Mouse (Mus musculus) CH12.LX (cell line): ENCODE results near the gene Aebp1. TPM values are rescaled to one million over a fixed set of nuclear protein-coding genes. Genes with fewer than 3 reads are reported as not detected.

Source experiments
- DNase-seq: peaks from one replicate; pipeline ENCODE4 v3.0.0-alpha.2; 2013; ENCODE audit errors: extremely low read depth
- H3K27ac ChIP-seq: 2 replicates; pipeline ENCODE4 v1.5.1; 2012; ENCODE audit warnings: low read depth, mild to moderate bottlenecking, control low read depth, moderate library complexity; ENCODE audit not compliant: insufficient read depth
- H3K27me3 ChIP-seq: replicated peaks from 2 replicates; pipeline ENCODE3; 2012; ENCODE audit warnings: inconsistent platforms
- H3K36me3 ChIP-seq, 2 experiments: replicated peaks in 1 of 2; 2 replicates each; pipeline versions ENCODE3 to v1.6.1; 2012; ENCODE audit warnings: inconsistent platforms in 1 of 2, low read length in 1 of 2, mild to moderate bottlenecking in 1 of 2, mixed read lengths in 1 of 2, moderate library complexity in 1 of 2; ENCODE audit not compliant: control insufficient read depth in 1 of 2, insufficient read depth in 1 of 2
- H3K4me1 ChIP-seq, 2 experiments: 2 replicates each; pipeline ENCODE4 v1.6.1; 2012; ENCODE audit warnings: inconsistent platforms in 1 of 2, moderate library complexity in 1 of 2; ENCODE audit not compliant: insufficient read depth in 2 of 2, control insufficient read depth in 1 of 2
- H3K4me2 ChIP-seq: 2 replicates; pipeline ENCODE4 v1.6.1; 2012; ENCODE audit warnings: low read depth, mild to moderate bottlenecking, control low read depth; ENCODE audit not compliant: poor library complexity, insufficient read depth, severe bottlenecking
- H3K4me3 ChIP-seq, 3 experiments: fragments of 150-350 bp in 1 of 3; sonication (generic) in 1 of 3; replicated peaks in 1 of 3; 2 replicates each; pipeline versions ENCODE3 to v1.5.1; 2011 to 2012; ENCODE audit warnings: low read depth in 2 of 3, low read length in 2 of 3, mild to moderate bottlenecking in 2 of 3, moderate library complexity in 2 of 3, control low read depth in 1 of 3, improper control_type of control experiment in 1 of 3, inconsistent platforms in 1 of 3, mixed read lengths in 1 of 3; ENCODE audit not compliant: poor library complexity in 1 of 3
- H3K79me2 ChIP-seq: replicated peaks from 2 replicates; pipeline ENCODE4 v1.6.1; 2012; ENCODE audit warnings: mild to moderate bottlenecking, moderate library complexity; ENCODE audit not compliant: control insufficient read depth, poor library complexity, insufficient read depth, severe bottlenecking; ENCODE audit errors: extremely low read depth
- H3K9ac ChIP-seq: 2 replicates; pipeline ENCODE4 v1.6.1; 2012; ENCODE audit warnings: low read depth, mild to moderate bottlenecking, control low read depth, moderate library complexity; ENCODE audit not compliant: insufficient read depth
- H3K9me3 ChIP-seq: replicated peaks from 2 replicates; pipeline ENCODE3; 2012; ENCODE audit warnings: low read length, inconsistent platforms, mixed read lengths
- CTCF ChIP-seq, 2 experiments: IDR thresholded peaks in 1 of 2; conservative IDR thresholded peaks in 1 of 2; 2 replicates each; pipeline ENCODE4 v1.5.1; 2011 to 2012; ENCODE audit warnings: low read depth in 2 of 2, low read length in 2 of 2, improper control_type of control experiment in 1 of 2, inconsistent platforms in 1 of 2, mild to moderate bottlenecking in 1 of 2, moderate library complexity in 1 of 2
- GABPA ChIP-seq: IDR thresholded peaks from 2 replicates; pipeline ENCODE4 v1.6.1; 2012; ENCODE audit warnings: low read depth, low read length, improper control_type of control experiment, inconsistent platforms; ENCODE audit not compliant: insufficient replicate concordance
- HCFC1 ChIP-seq: IDR thresholded peaks from 2 replicates; pipeline ENCODE4 v1.6.1; 2012; ENCODE audit warnings: low read depth, mild to moderate bottlenecking, inconsistent platforms, low read length, improper control_type of control experiment
- JUN ChIP-seq: IDR thresholded peaks from 2 replicates; pipeline ENCODE4 v1.6.1; 2011; ENCODE audit warnings: low read depth, mild to moderate bottlenecking, low read length, improper control_type of control experiment, moderate library complexity; ENCODE audit not compliant: insufficient read depth
- MAFK ChIP-seq: IDR thresholded peaks from 2 replicates; pipeline ENCODE4 v1.6.1; 2011; ENCODE audit warnings: low read length, improper control_type of control experiment; ENCODE audit not compliant: insufficient replicate concordance
- MAZ ChIP-seq: IDR thresholded peaks from 2 replicates; pipeline ENCODE4 v1.6.1; 2012; ENCODE audit warnings: low read depth, mild to moderate bottlenecking, inconsistent platforms, low read length, improper control_type of control experiment, moderate library complexity
- MXI1 ChIP-seq: IDR thresholded peaks from 2 replicates; pipeline ENCODE4 v1.6.1; 2011; ENCODE audit warnings: mild to moderate bottlenecking, low read depth, low read length, improper control_type of control experiment
- RAD21 ChIP-seq: IDR thresholded peaks from 2 replicates; pipeline ENCODE4 v1.6.1; 2011; ENCODE audit warnings: low read depth, mild to moderate bottlenecking, low read length, improper control_type of control experiment, moderate library complexity
- SMC3 ChIP-seq: IDR thresholded peaks from 2 replicates; pipeline ENCODE4 v1.6.1; 2011; ENCODE audit warnings: low read depth, low read length, improper control_type of control experiment
- UBTF ChIP-seq: IDR thresholded peaks from 2 replicates; pipeline ENCODE4 v1.6.1; 2012; ENCODE audit warnings: low read depth, mild to moderate bottlenecking, inconsistent platforms, low read length, improper control_type of control experiment, moderate library complexity
- ZC3H11A ChIP-seq: IDR thresholded peaks from 2 replicates; pipeline ENCODE4 v1.6.1; 2012; ENCODE audit warnings: low read depth, mild to moderate bottlenecking, inconsistent platforms, low read length, improper control_type of control experiment
- dilution Hi-C: fragments of 300-500 bp; cut with MboI; formaldehyde crosslinking; loops from 2 replicates; pipeline ENCODE4 v1.14.3; 2020; ENCODE audit warnings: low sequenced_read_pairs; ENCODE audit not compliant: extremely low pct_unique_long_range_greater_than_20kb, extremely low pct_ligation_motif_present
- in situ Hi-C: fragments of 300-500 bp; cut with MboI; formaldehyde crosslinking; loops from 3 replicates; pipeline ENCODE4 v1.14.3; 2019; ENCODE audit warnings: low sequenced_read_pairs, low pct_ligation_motif_present, low pct_unique_long_range_greater_than_20kb, mixed read lengths
- polyA plus RNA-seq: library from polyadenylated mRNA; unstranded; fragments of >175 nt; gene quantifications from 2 replicates; pipeline ENCODE4 v1.2.1, GENCODE M21; 2012; ENCODE audit warnings: low read depth; ENCODE audit not compliant: insufficient read length
- total RNA-seq, 2 experiments: library from RNA; depleted of rRNA; stranded (reverse); fragments of 300-350 nt in 1 of 2; fragments of >200 nt in 1 of 2; gene quantifications; 2 replicates each; pipeline ENCODE4 v1.2.3; 2012 to 2014

Aebp1 gene
- total and polyA plus RNA-seq, 3 experiments, result 0.34 to 1.4 TPM; not detected in 1

GRCm38 (mm10) chr11:5855902-5856301, 5.8 kb upstream of the Aebp1 start:
- TF ChIP-seq SMC3, result no peak
- no peak for TF ChIP-seq UBTF
- TF ChIP-seq, all 38 proteins: peak for 0
- no peak for DNase-seq
- no peaks in the 10 kb centered on the region for H3K36me3 ChIP-seq
- H3K27ac ChIP-seq, result no peak overlapping the region
- H3K79me2 ChIP-seq, result no peaks in the 10 kb centered on the region
- H3K27me3 ChIP-seq, result peaks cover 19% of the 10 kb centered on the region
- dilution Hi-C loops (no loop called here), in situ Hi-C loops (no loop called here)
- H3K4me3 ChIP-seq, result no peak overlapping the region
- no peak overlapping the region for H3K9ac ChIP-seq
- peaks cover 17% of the 10 kb centered on the region for H3K9me3 ChIP-seq
- no peak overlapping the region for H3K4me2 ChIP-seq
- peaks cover 2 to 3% of the 10 kb centered on the region in 2 experiments; a peak in 2 of 4 replicates for H3K4me1 ChIP-seq

GRCm38 (mm10) chr11:5856479-5857130, 5.1 kb upstream of the Aebp1 start:
- Histone ChIP-seq H3K9ac (no peak overlapping the region), H3K4me3 (no peak overlapping the region), H3K4me2 (no peak overlapping the region), H3K79me2 (no peaks in the 10 kb centered on the region), H3K27me3 (peaks cover 20% of the 10 kb centered on the region), H3K9me3 (peaks cover 17% of the 10 kb centered on the region), H3K4me1 (peaks cover 0 to 3% of the 10 kb centered on the region in 2 experiments; a peak in 1 of 4 replicates), H3K27ac (no peak overlapping the region), H3K36me3 (no peaks in the 10 kb centered on the region)
- dilution Hi-C loops (no loop called here), in situ Hi-C loops (no loop called here)
- TF ChIP-seq GABPA (no peak), MAZ (no peak), MXI1 (no peak), RAD21 (no peak), MAFK (no peak)
- DNase-seq, result no peak

GRCm38 (mm10) chr11:5858723-5859122, 3.0 kb upstream of the Aebp1 start:
- Histone ChIP-seq H3K4me3 (no peak overlapping the region), H3K9ac (no peak overlapping the region), H3K4me2 (no peak overlapping the region), H3K36me3 (no peaks in the 10 kb centered on the region), H3K9me3 (peaks cover 17% of the 10 kb centered on the region), H3K27ac (no peak overlapping the region), H3K27me3 (peaks cover 39% of the 10 kb centered on the region), H3K79me2 (no peaks in the 10 kb centered on the region), H3K4me1 (peaks cover 0 to 3% of the 10 kb centered on the region in 2 experiments; a peak in 1 of 4 replicates)
- in situ Hi-C loops, result no loop called here
- no peak for DNase-seq
- TF ChIP-seq HCFC1 (no peak), JUN (no peak), CTCF (conservative IDR thresholded peaks at IDR 0.05 in 1 of 2, IDR thresholded peaks at IDR 0.05 in 1 of 2; ENCODE audit: low read depth in 2 of 2, low read length in 2 of 2) (peak; percentile 38 to 52), ZC3H11A (no peak), SMC3 (0 out of 2 replicates have a peak, but pooled peaks have one; percentile 13)
- dilution Hi-C loops, result no loop called here
